7 mouse cellular contexts compared by ENCODE assay signal in the genomic region with DNA sequence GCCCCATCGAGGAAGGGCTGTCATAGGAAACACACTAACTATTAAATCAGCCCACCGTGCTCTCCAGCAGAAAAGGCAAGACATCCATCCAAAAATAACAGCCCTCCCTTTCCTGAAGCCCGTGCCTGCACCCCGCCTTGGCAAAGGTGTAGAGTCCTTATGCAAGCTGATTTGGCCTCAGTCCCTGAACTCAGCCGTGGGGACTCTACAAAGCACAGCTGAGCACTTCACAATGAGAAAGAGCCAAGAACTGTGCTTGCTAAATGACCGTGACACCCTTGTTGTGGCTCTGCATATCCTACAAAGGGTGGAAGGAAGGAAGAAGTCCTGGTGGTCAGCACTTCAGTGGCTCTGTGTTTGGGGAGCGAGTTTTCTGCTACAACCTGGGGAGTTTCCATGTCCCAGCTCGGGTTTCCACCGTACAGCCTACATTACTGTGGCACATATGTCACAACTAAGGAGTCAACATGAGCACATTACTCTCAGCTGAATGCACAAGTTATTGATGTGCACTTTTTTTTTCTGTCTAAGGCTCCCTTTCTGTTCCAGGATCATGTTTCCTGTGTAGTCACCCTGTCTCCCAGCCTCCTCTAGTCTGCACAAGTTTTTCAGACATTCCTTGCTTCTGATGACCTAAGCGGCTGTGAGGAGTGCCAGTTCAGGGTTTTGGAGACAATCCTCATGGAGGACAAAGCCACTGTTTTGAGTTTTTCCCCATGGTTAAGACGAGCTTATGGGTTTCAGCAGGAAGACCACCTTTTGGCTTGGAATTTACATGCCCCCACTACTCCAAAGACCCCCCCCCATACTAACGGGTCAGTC.
DNase-seq lines count a peak whose midpoint lies in the region; ATAC-seq lines count a peak whose summit lies in the region.

No protein-coding gene starts in this region.

- H3K4me2 ChIP-seq in embryonic facial prominence, embryonic 15.5 days (replicated peaks) = 0 out of 2 replicates have a peak overlapping the region, but pooled peaks have one; percentile 9
- H3K4me2 ChIP-seq in heart, embryonic 11.5 days = no peak overlapping the region
- H3K4me2 ChIP-seq in kidney, embryonic 15.5 days = peak overlapping the region; percentile 15; the same call in 1 of the 2 replicates
- H3K4me2 ChIP-seq in midbrain, embryonic 14.5 days (ENCODE audit: low read length) = no peak overlapping the region

- no peaks in the 10 kb centered on the region for H3K9me3 ChIP-seq in embryonic facial prominence, embryonic 15.5 days (replicated peaks)
- no peaks in the 10 kb centered on the region for H3K9me3 ChIP-seq in heart, embryonic 11.5 days (replicated peaks; ENCODE audit: control insufficient read depth, low read length)
- H3K9me3 ChIP-seq in kidney, embryonic 15.5 days (replicated peaks) = no peaks in the 10 kb centered on the region
- no peaks in the 10 kb centered on the region for H3K9me3 ChIP-seq in midbrain, embryonic 14.5 days (ENCODE audit: control insufficient read depth, low read length)

- no peak overlapping the region for H3K4me3 ChIP-seq in embryonic facial prominence, embryonic 15.5 days (replicated peaks)
- H3K4me3 ChIP-seq in heart, embryonic 11.5 days (ENCODE audit: low read depth, low read length) = no peak overlapping the region
- no peak overlapping the region for H3K4me3 ChIP-seq in kidney, embryonic 15.5 days (replicated peaks)
- no peak overlapping the region for H3K4me3 ChIP-seq in midbrain, embryonic 14.5 days (replicated peaks; ENCODE audit: low read depth, low read length)

- 15% methylated on average over 12 of the region's 12 CpGs for WGBS in embryonic facial prominence, embryonic 15.5 days
- 36% methylated on average over 12 of the region's 12 CpGs for WGBS in heart, embryonic 11.5 days (ENCODE audit: insufficient replicate concordance)
- WGBS in kidney, embryonic 15.5 days = 11% methylated on average over 12 of the region's 12 CpGs
- 30% methylated on average over 12 of the region's 12 CpGs for WGBS in midbrain, embryonic 14.5 days

- DNase-seq in 3T3-L1 (ENCODE audit: low read depth, low spot score) = peak; percentile 86
- DNase-seq in adrenal gland, adult 8-10 months = peak; percentile 78
- DNase-seq in midbrain, embryonic 14.5 days = peak; percentile 57
- no peak for DNase-seq in spleen, postnatal 14 days (ENCODE audit: low spot score in 2 of 2)

- no peaks in the 10 kb centered on the region for H3K27me3 ChIP-seq in embryonic facial prominence, embryonic 15.5 days
- H3K27me3 ChIP-seq in heart, embryonic 11.5 days (ENCODE audit: control insufficient read depth, insufficient read depth, low read length) = no peaks in the 10 kb centered on the region
- no peaks in the 10 kb centered on the region for H3K27me3 ChIP-seq in kidney, embryonic 15.5 days
- no peaks in the 10 kb centered on the region for H3K27me3 ChIP-seq in midbrain, embryonic 14.5 days (ENCODE audit: control insufficient read depth, insufficient read depth, low read length)

- peak overlapping the region; percentile 81 for H3K27ac ChIP-seq in embryonic facial prominence, embryonic 15.5 days (replicated peaks)
- peak overlapping the region; percentile 55; the same call in 1 of the 2 replicates for H3K27ac ChIP-seq in heart, embryonic 11.5 days (ENCODE audit: low read depth, low read length)
- H3K27ac ChIP-seq in kidney, embryonic 15.5 days = peak overlapping the region; percentile 76
- H3K27ac ChIP-seq in midbrain, embryonic 14.5 days (replicated peaks; ENCODE audit: low read depth, low read length) = peak overlapping the region; percentile 32

- no peak overlapping the region for H3K9ac ChIP-seq in embryonic facial prominence, embryonic 15.5 days
- no peak overlapping the region for H3K9ac ChIP-seq in heart, embryonic 11.5 days (ENCODE audit: low read depth, low read length)
- no peak overlapping the region for H3K9ac ChIP-seq in kidney, embryonic 15.5 days
- H3K9ac ChIP-seq in midbrain, embryonic 14.5 days (replicated peaks; ENCODE audit: low read length) = no peak overlapping the region

- H3K4me1 ChIP-seq in embryonic facial prominence, embryonic 15.5 days = peaks cover 50% of the 10 kb centered on the region
- peaks cover 41% of the 10 kb centered on the region for H3K4me1 ChIP-seq in heart, embryonic 11.5 days (ENCODE audit: control insufficient read depth, insufficient read depth, low read length)
- peaks cover 66% of the 10 kb centered on the region for H3K4me1 ChIP-seq in kidney, embryonic 15.5 days
- H3K4me1 ChIP-seq in midbrain, embryonic 14.5 days (ENCODE audit: control insufficient read depth, insufficient read depth, low read length) = peaks cover 83% of the 10 kb centered on the region

- peak; percentile 72 for ATAC-seq in embryonic facial prominence, embryonic 15.5 days (ENCODE audit: insufficient number of reproducible peaks, low FRiP score, low TSS enrichment, low read depth)
- ATAC-seq in heart, embryonic 11.5 days (replicated peaks; ENCODE audit: insufficient number of reproducible peaks, low FRiP score, low TSS enrichment) = no peak
- peak; percentile 79 for ATAC-seq in kidney, embryonic 15.5 days (replicated peaks; ENCODE audit: low FRiP score)
- ATAC-seq in midbrain, embryonic 14.5 days (ENCODE audit: low FRiP score, low TSS enrichment) = no peak

- H3K36me3 ChIP-seq in embryonic facial prominence, embryonic 15.5 days = no peaks in the 10 kb centered on the region
- no peaks in the 10 kb centered on the region for H3K36me3 ChIP-seq in heart, embryonic 11.5 days (ENCODE audit: control insufficient read depth, insufficient read depth, low read length)
- peaks cover 7% of the 10 kb centered on the region; the same call in 1 of the 2 replicates for H3K36me3 ChIP-seq in kidney, embryonic 15.5 days
- no peaks in the 10 kb centered on the region for H3K36me3 ChIP-seq in midbrain, embryonic 14.5 days (ENCODE audit: control insufficient read depth, insufficient read depth, low read length)

Comparison
In these comparisons a context has a peak if more than half of its experiments do, and no peak if none do; other contexts are left out.
1. DNase-seq: peak in 3T3-L1 (single experiment), adrenal gland, adult 8-10 months (single experiment) and midbrain, embryonic 14.5 days (single experiment); none in spleen, postnatal 14 days (0 of 2).
2. ATAC-seq: peak in embryonic facial prominence, embryonic 15.5 days (single experiment) and kidney, embryonic 15.5 days (single experiment); none in heart, embryonic 11.5 days (single experiment) and midbrain, embryonic 14.5 days (single experiment).
3. H3K4me2 ChIP-seq: peak in embryonic facial prominence, embryonic 15.5 days (single experiment) and kidney, embryonic 15.5 days (single experiment); none in heart, embryonic 11.5 days (single experiment) and midbrain, embryonic 14.5 days (single experiment).
4. Peak in every context shown above with its lines, with median percentiles within 50 percentile points of each other: H3K27ac ChIP-seq.